Mouse (Mus musculus): ENCODE measurements around the gene 2210010C04Rik.

- TF ChIP-seq CTCF (IDR thresholded peaks at IDR 0.05; ENCODE audit: control insufficient read depth, insufficient read depth, insufficient read length) (no peak), MYOG (IDR thresholded peaks at IDR 0.05; ENCODE audit: control insufficient read depth, extremely low read depth, insufficient read length) (no peak), MAX (IDR thresholded peaks at IDR 0.05) (no peak), USF1 (IDR thresholded peaks at IDR 0.05; ENCODE audit: low read depth) (no peak), CEBPB (IDR thresholded peaks at IDR 0.05; ENCODE audit: low read depth) (no peak)
These were observed 12.7 kb upstream of the 2210010C04Rik start for GRCm38 (mm10) chr6:41047961-41048360.
